Mouse (Mus musculus) megakaryocyte, embryonic 14.5 days (primary cell): ENCODE measurements at regions not wholly inside any gene's neighbourhood (a gene's known extent, or its start where the extent isn't known, plus 50 kb on each side); places are given as distances from the start of the nearest gene placed in this dataset.

Source experiments
- H3K27me3 ChIP-seq: replicated peaks from 2 replicates; pipeline ENCODE3; 2012; ENCODE audit warnings: inconsistent platforms
- H3K36me3 ChIP-seq: replicated peaks from 2 replicates; pipeline ENCODE3; 2012; ENCODE audit warnings: low read length, inconsistent platforms, mixed read lengths
- H3K4me1 ChIP-seq: 2 replicates; pipeline ENCODE4 v1.6.1; 2012; ENCODE audit warnings: inconsistent platforms
- H3K4me3 ChIP-seq: replicated peaks from 2 replicates; pipeline ENCODE3; 2012; ENCODE audit warnings: moderate library complexity, mild to moderate bottlenecking, inconsistent platforms
- H3K9me3 ChIP-seq: 2 replicates; pipeline ENCODE4 v1.6.1; 2012; ENCODE audit warnings: inconsistent platforms
- FLI1 ChIP-seq: IDR thresholded peaks from 2 replicates; pipeline ENCODE4 v1.6.1; 2012; ENCODE audit warnings: low read length, inconsistent platforms, mixed read lengths
- GATA1 ChIP-seq: IDR thresholded peaks from 3 replicates; pipeline ENCODE4 v1.6.1; 2012; ENCODE audit warnings: mixed read lengths, low read length, inconsistent platforms, borderline replicate concordance

GRCm38 (mm10) chr10:118621546-118621945 lies 180.7 kb downstream of the Ifng start:
- no peaks in the 10 kb centered on the region for H3K36me3 ChIP-seq
- no peak for TF ChIP-seq FLI1
- no peak for TF ChIP-seq GATA1
- H3K4me3 ChIP-seq, result no peak overlapping the region
- H3K27me3 ChIP-seq, result peaks cover 17% of the 10 kb centered on the region
- peaks cover 4% of the 10 kb centered on the region; the same call in 1 of the 2 replicates for H3K9me3 ChIP-seq
- H3K4me1 ChIP-seq, result no peaks in the 10 kb centered on the region

DNA sequence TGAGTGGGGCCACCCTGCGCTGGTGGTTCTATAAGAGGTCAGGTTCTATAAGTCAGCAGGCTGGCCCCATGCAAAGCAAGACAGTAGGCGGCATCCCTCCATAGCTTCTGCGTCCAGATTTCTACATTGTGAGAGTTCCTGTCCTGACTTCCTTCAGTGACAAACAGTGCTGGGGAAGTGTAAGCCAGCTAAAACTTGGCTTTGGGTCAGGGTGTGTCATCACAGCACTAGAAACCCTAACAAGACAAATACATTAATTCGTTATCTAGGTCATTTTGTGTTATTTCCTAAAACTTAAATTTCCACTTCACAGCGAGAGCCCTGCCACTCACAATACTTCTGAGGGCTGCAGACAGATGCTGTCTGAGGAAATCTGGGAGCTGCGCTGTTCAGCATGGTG lies 181.3 kb downstream of the Ifng start:
- TF ChIP-seq GATA1 (no peak), FLI1 (no peak)
- Histone ChIP-seq H3K9me3 (peaks cover 4% of the 10 kb centered on the region; the same call in 1 of the 2 replicates), H3K36me3 (no peaks in the 10 kb centered on the region)

DNA sequence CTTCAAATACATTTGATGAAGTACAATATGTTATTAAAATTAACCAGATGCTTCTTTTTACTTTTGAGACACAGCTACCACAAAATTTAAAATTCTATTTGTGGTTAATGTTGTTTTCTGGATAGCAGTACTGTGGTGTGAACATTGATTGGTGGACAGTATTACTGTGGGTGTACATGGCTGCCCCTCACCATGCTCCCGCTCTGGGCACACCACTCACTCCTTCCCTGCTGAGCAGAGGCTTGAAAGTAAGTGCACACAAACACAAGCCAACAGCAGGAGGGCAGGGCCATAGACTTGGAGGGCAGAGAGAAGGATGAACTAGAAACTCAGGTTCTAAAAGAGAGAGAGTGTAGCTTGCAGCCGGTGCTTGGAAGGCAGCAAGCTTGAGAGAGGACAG lies 182.1 kb downstream of the Ifng start:
- Histone ChIP-seq H3K27me3 (peaks cover 12% of the 10 kb centered on the region), H3K4me1 (peaks cover under 1% of the 10 kb centered on the region; the same call in 1 of the 2 replicates)
- TF ChIP-seq FLI1 (no peak), GATA1 (no peak)

More for the DNA sequence above, 181.3 kb downstream of the Ifng start:
- H3K27me3 ChIP-seq, result peaks cover 17% of the 10 kb centered on the region
- H3K4me1 ChIP-seq, result no peaks in the 10 kb centered on the region
- no peak overlapping the region for H3K4me3 ChIP-seq

GRCm38 (mm10) chr10:118624368-118624767 lies 183.5 kb downstream of the Ifng start:
- H3K36me3 ChIP-seq, result no peaks in the 10 kb centered on the region
- H3K4me1 ChIP-seq, result peaks cover 3% of the 10 kb centered on the region; the same call in 1 of the 2 replicates
- TF ChIP-seq FLI1 (no peak), GATA1 (no peak)
- H3K4me3 ChIP-seq, result no peak overlapping the region
- 0 out of 2 replicates have a peak, but pooled peaks cover 2% of the 10 kb centered on the region for H3K9me3 ChIP-seq
- peaks cover 9% of the 10 kb centered on the region for H3K27me3 ChIP-seq

More for the DNA sequence above, 182.1 kb downstream of the Ifng start:
- Histone ChIP-seq H3K36me3 (no peaks in the 10 kb centered on the region), H3K4me3 (no peak overlapping the region), H3K9me3 (peaks cover 4% of the 10 kb centered on the region; the same call in 1 of the 2 replicates)

- peaks cover 3% of the 10 kb centered on the region; the same call in 1 of the 2 replicates for H3K4me1 ChIP-seq
- TF ChIP-seq GATA1 (no peak), FLI1 (no peak)
- no peaks in the 10 kb centered on the region for H3K36me3 ChIP-seq
- no peak overlapping the region for H3K4me3 ChIP-seq
- peaks cover 8% of the 10 kb centered on the region for H3K27me3 ChIP-seq
- peaks cover 2% of the 10 kb centered on the region; the same call in 1 of the 2 replicates for H3K9me3 ChIP-seq
These were observed 187.2 kb downstream of the Ifng start for GRCm38 (mm10) chr10:118628000-118628399.

DNA sequence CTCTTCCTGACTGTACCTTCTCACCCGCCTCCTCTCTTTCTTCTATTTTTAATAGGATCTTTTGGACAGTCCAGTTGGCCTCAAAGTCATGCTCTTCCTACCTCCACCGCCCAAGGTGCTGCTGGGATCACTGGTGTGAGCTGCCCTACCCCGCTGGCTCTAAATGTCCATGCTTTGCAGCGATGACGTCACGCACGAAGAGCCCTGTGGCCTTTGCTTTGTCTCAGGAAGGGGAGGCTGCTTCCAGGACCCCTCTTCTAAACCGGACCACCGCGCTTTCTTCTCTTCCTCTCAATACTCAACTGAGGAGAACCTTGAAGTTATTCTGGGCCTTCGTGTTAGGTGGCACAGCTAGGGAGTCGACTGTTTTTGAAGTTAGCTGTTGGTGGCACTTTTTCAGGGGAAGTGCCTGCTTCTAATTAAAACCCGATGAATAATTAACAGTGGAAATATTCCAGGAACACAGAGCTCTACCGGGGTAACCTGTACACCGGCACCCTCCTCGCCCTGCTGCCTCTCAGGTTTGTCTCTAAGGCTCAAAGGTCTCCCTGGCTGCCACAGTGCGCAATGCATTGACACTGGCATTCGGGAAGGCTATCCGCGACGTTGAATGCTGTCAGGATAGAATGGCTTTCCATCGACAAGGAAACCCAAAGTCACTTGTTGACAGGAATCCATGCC lies 188.7 kb downstream of the Ifng start:
- H3K27me3 ChIP-seq, result peaks cover 6% of the 10 kb centered on the region
- H3K36me3 ChIP-seq, result no peaks in the 10 kb centered on the region
- H3K9me3 ChIP-seq, result peaks cover 2% of the 10 kb centered on the region; the same call in 1 of the 2 replicates
- peaks cover 14% of the 10 kb centered on the region for H3K4me1 ChIP-seq
- TF ChIP-seq GATA1 (no peak), FLI1 (no peak)
- no peak overlapping the region for H3K4me3 ChIP-seq

- no peak overlapping the region for H3K4me3 ChIP-seq
- peaks cover 3% of the 10 kb centered on the region for H3K36me3 ChIP-seq
- H3K27me3 ChIP-seq, result peaks cover 2% of the 10 kb centered on the region
- no peak for TF ChIP-seq GATA1
- no peak for TF ChIP-seq FLI1
- peaks cover 14% of the 10 kb centered on the region for H3K4me1 ChIP-seq
- peaks cover 7% of the 10 kb centered on the region for H3K9me3 ChIP-seq
These were observed 190.9 kb downstream of the Ifng start for GRCm38 (mm10) chr10:118631786-118632185.

GRCm38 (mm10) chr10:118632187-118632586 lies 191.3 kb downstream of the Ifng start:
- Histone ChIP-seq H3K9me3 (peaks cover 7% of the 10 kb centered on the region), H3K36me3 (peaks cover 3% of the 10 kb centered on the region), H3K4me3 (no peak overlapping the region), H3K4me1 (peaks cover 14% of the 10 kb centered on the region), H3K27me3 (peaks cover 2% of the 10 kb centered on the region)
- TF ChIP-seq GATA1 (no peak), FLI1 (no peak)

- H3K4me1 ChIP-seq, result peaks cover 11% of the 10 kb centered on the region
- TF ChIP-seq GATA1 (no peak; the same call in 2 of the 3 replicates), FLI1 (no peak)
- H3K36me3 ChIP-seq, result peaks cover 3% of the 10 kb centered on the region
- H3K4me3 ChIP-seq, result peak overlapping the region; percentile 79
- peaks cover 7% of the 10 kb centered on the region for H3K9me3 ChIP-seq
- H3K27me3 ChIP-seq, result peaks cover 4% of the 10 kb centered on the region
These were observed 192.6 kb downstream of the Ifng start for GRCm38 (mm10) chr10:118633429-118633828.

DNA sequence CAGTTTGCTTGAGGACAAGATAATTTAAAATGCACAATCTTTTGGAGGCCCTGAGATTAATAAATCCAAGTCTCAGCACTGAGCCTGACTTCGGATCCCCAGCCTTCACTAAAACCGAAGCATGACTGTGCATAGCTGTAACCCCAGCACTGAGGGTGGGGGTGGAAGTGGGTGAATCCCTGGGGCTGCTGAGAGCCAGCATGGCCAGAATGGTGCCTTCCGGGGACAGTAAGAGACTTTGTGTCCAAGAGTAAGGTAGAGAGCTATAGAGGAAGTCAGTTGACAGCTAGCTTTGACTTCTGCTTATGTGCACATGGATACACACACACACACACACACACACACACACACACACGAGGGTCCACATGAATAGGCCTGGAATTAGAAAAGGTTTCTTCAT lies 198.3 kb downstream of the Ifng start:
- Histone ChIP-seq H3K36me3 (peaks cover 3% of the 10 kb centered on the region), H3K4me3 (no peak overlapping the region), H3K4me1 (0 out of 2 replicates have a peak, but pooled peaks cover under 1% of the 10 kb centered on the region), H3K9me3 (peaks cover 4% of the 10 kb centered on the region), H3K27me3 (peaks cover 3% of the 10 kb centered on the region)
- TF ChIP-seq GATA1 (no peak), FLI1 (no peak)
